Mouse (Mus musculus) frontal cortex, adult 2 months (tissue): ENCODE data around the gene Rbmxl2. TPM values are rescaled to one million over a fixed set of nuclear protein-coding genes. Genes with fewer than 3 reads are reported as not detected.

Experiments
- DNase-seq, 2 experiments: peaks; one replicate each; pipeline ENCODE4 v3.0.0; 2022; ENCODE audit warnings: low spot score in 1 of 2; ENCODE audit errors: extremely low spot score in 1 of 2
- polyA plus RNA-seq: library from polyadenylated mRNA; depleted of rRNA; stranded (reverse); fragments of >200 nt; gene quantifications from 2 replicates; pipeline ENCODE4 v1.2.3, GENCODE M21; 2012; rRNA removed

Rbmxl2 gene
- not detected in 2 replicates for polyA plus RNA-seq

DNA sequence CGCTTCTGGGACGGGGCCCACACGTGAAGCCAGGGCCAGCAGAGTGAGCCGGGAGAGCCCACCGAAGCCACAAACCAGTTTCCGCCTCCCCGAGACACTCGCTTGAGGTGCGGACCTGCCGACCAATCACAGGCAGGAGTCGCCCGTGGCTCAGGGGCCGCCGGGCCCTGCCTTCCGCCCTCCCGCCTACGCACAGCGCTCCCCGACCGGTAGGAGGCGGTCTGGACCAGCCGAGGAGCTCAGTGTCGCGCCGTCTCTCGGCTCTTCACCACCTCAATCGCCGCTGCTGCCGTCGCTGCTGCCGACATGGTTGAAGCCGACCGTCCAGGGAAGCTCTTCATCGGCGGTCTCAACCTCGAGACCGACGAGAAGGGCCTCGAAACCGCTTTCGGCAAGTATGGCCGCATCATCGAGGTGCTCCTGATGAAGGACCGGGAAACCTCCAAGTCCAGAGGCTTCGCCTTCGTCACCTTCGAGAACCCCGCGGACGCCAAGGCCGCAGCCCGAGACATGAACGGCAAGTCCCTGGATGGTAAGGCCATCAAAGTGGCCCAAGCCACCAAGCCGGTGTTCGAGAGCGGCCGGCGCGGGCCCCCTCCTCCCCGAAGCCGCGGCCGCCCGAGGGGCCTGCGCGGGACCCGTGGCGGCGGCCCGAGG is at the start of gene Rbmxl2:
Gene Rbmxl2 (plus strand): TSS at position 242 of the 657 bp plus-strand sequence.
- no peak for DNase-seq

- no peak for DNase-seq
Observed at GRCm38 (mm10) chr7:107166690-107167089, 42.6 kb upstream of the Rbmxl2 start, which contains the start of gene Nlrp14. Nlrp14 (plus strand) TSS chr7:107166990.

- no peak for DNase-seq
Observed at GRCm38 (mm10) chr7:107180406-107180805, 28.8 kb upstream of the Rbmxl2 start.

GRCm38 (mm10) chr7:107201817-107202216 is 7.4 kb upstream of the Rbmxl2 start:
- DNase-seq, result no peak

- DNase-seq, result no peak
Observed at GRCm38 (mm10) chr7:107207843-107208242, 1.4 kb upstream of the Rbmxl2 start.

DNA sequence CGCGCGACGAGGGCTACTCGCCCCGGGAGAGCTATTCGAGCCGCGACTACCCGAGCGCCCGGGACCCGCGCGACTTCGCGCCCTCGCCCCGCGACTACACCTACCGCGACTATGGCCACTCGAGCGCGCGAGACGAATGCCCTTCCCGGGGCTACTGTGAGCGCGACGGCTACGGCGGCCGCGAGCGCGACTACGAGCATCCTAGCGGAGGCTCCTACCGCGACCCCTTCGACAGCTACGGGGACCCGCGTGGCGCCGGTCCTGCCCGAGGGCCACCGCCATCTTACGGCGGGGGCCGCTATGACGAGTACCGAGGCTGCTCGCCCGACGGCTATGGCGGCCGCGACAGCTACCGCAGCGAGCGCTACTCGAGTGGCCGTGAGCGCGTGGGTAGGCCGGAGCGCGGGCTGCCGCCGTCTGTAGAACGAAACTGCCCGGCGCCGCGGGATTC is 906 bp downstream of the Rbmxl2 start:
- no peak for DNase-seq

DNA sequence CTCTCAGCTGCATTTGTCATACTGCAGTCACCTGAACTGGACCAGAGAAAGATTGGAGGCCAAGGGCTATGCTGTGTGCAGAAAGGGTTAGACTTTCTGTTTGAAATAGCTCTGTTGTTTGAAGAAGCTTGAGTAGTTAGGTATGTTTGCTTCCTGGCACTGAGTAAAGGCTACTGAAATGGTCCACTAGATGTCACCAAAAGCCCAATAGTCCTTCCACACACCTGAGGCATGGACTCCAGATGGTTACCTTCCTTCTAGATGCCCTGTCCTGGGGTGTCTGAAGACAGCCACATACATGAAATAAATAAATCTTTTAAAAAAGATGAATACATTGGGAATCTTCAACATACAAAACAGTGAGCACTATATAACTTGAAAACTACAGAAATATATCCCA is 6.5 kb downstream of the Rbmxl2 start:
- DNase-seq, result peak in 1 of 2 experiments; percentile 39

DNA sequence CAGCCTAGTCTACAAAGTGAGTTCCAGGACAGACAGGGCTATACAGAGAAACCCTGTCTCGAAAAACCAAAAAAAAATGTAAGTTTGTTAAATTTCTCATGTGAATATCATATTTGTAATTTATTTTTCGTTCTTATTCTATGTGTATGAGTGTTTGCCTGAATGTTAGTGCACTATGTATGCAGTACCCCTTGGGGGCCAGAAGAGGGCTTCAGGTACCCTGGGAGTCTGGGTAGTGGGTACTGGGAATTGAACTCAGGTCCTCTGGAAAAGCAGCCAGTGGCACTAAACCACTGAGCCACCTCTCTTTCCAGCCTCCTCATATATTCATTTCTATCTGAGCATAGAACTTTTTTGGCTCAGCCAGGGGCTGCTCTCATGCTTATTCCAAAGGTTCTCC is 7.6 kb downstream of the Rbmxl2 start:
- DNase-seq, result no peak

DNA sequence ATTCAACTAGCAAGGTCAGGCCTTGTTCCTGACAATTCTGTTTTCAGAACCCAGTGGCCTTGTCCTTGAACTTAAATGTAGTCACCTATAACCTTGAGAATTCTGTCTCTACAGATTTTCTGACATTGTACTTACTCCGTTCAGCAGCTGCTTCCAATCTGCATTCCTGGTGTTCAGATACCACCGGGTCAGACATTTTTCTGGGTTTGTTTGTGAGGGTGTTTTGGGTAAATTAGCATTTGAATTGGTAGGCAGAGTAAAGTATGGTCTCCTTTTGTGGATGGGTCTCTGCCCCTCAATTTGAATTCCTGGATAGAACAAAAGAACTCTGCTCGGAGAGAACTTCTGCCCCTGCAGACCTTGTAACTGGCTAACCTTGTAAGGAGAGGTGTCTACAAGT is 27.6 kb downstream of the Rbmxl2 start:
- no peak for DNase-seq

DNA sequence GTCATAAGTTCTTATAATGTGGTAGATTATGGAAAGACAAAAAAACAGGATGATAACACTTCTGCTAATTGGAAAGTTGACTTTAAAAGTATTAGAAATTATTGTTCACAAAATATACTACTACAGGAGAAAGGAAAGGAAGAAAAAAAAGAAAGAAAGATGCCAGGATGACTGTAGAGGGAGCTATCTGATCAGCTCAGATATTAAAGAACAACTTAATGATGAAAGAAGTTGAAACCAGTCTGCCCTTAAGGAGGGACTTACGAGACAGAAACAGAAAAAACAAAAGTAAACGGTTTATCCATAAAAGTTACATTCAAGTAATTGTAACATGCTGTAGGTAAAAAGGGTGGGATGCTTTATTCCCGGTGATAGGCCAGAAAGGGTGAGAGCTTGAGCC is 28.3 kb downstream of the Rbmxl2 start:
- peak in 1 of 2 experiments; percentile 8 for DNase-seq

GRCm38 (mm10) chr7:107241371-107241883 is 32.2 kb downstream of the Rbmxl2 start:
- DNase-seq, result no peak

GRCm38 (mm10) chr7:107250211-107250985 is 41.2 kb downstream of the Rbmxl2 start:
- DNase-seq, result no peak

GRCm38 (mm10) chr7:107253355-107253754 is 44.1 kb downstream of the Rbmxl2 start:
- peak; percentile 1 to 34 for DNase-seq

GRCm38 (mm10) chr7:107259936-107260335 is 50.7 kb downstream of the Rbmxl2 start:
- DNase-seq, result no peak

Other genes with a start within 250 kb of the Rbmxl2 start
- not detected in 2 replicates for gene Olfr6, start 245.5 kb upstream of the Rbmxl2 start, polyA plus RNA-seq
- not detected in 2 replicates for gene Olfr711, start 234.0 kb upstream of the Rbmxl2 start, polyA plus RNA-seq
- gene Olfr2, start 203.4 kb upstream of the Rbmxl2 start, polyA plus RNA-seq, result not detected in 2 replicates
- gene Olfr713, start 178.3 kb upstream of the Rbmxl2 start, polyA plus RNA-seq, result not detected in 2 replicates
- gene Olfr714, start 138.5 kb upstream of the Rbmxl2 start, polyA plus RNA-seq, result 0.04 TPM in 1 of 2 replicates, not detected in the other
- gene Olfr17, start 116.2 kb upstream of the Rbmxl2 start, polyA plus RNA-seq, result not detected in 2 replicates
- not detected in 2 replicates for gene Olfr715b, start 99.1 kb upstream of the Rbmxl2 start, polyA plus RNA-seq
- gene Olfr715, start 78.4 kb upstream of the Rbmxl2 start, polyA plus RNA-seq, result not detected in 2 replicates
- not detected in 2 replicates for gene Olfr716, start 71.1 kb upstream of the Rbmxl2 start, polyA plus RNA-seq
- gene Nlrp14, start 42.5 kb upstream of the Rbmxl2 start, polyA plus RNA-seq, result not detected in 2 replicates
- 10.3 and 14.6 TPM in 2 replicates for gene Syt9, start 161.3 kb downstream of the Rbmxl2 start, polyA plus RNA-seq